Mouse (Mus musculus): ENCODE results near the gene Olfr1128.
"Not testable (repeated sequence)": the region's sequence is repeated elsewhere in the genome, so short reads cannot be mapped to it uniquely, and the experiment has no call there.

The Olfr1128 gene

GRCm38 (mm10) chr2:87545442-87545841 lies at the start of gene Olfr1128:
Gene Olfr1128, minus strand, starts transcription at chr2:87545542.
- DNase-seq (ENCODE audit: low spot score), result no peak

GRCm38 (mm10) chr2:87573602-87574001 lies 28.3 kb upstream of the Olfr1128 start, which contains the start of gene Olfr1129:
Gene Olfr1129, plus strand, starts transcription at chr2:87573902.
- DNase-seq (ENCODE audit: low spot score), result not testable (repeated sequence)

GRCm38 (mm10) chr2:87534826-87535225 lies 10.5 kb downstream of the Olfr1128 start:
- no peak for DNase-seq (ENCODE audit: low spot score)

DNA sequence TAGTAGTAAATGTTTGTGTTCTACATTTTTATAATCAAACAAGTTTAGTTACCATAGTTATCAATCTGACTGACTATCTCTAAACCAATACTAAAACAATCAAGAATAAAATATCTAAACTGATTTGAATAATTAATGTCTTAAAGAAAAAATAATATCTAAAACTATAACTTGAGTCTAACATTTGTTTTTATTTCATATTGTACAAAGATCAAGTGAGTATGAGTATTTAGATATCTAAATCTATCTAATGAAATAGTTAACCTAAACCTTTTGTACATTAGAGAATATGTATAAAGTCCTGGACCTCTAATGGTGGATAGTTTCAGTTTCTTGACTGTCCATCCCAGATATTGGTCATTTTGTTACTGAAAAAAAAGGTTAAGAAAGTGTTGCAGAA lies 13.8 kb downstream of the Olfr1128 start, which contains the start of gene Olfr153:
Gene Olfr153, plus strand, starts transcription at position 301 of the 400 bp plus-strand sequence.
- no peak for DNase-seq (ENCODE audit: low spot score)

DNA sequence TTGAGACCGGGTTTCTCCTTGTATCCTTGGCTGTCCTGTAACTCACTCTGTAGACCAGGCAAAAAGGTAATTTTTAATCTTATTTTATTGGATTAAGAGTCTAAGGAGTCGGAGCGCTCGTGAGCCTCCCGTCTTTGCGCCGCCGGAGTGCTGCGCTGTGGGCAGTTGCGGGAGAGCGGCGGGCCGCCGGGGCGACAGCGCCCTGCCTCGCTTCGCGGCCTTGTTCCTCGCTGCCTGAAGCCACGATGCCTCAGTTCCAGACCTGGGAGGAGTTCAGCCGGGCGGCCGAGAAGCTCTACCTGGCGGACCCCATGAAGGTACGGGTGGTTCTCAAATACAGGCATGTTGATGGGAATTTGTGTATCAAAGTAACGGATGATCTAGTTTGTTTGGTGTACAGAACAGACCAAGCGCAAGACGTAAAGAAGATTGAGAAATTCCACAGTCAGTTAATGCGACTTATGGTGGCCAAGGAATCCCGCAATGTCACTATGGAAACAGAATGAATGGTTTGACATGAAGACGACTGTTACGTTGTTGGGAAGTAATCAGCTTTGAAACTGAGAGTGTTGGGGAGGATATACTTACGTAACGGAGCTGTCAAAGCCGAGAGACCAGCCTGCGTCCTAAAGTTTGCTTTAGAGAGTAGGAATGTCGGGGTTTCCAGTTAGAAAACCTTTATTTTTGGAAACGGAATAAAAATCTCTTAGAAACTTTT lies 19.3 kb downstream of the Olfr1128 start:
- DNase-seq (ENCODE audit: low spot score), result peak; percentile 3

- DNase-seq (ENCODE audit: low spot score), result no peak
Observed at GRCm38 (mm10) chr2:87520651-87521050, 24.7 kb downstream of the Olfr1128 start.

DNA sequence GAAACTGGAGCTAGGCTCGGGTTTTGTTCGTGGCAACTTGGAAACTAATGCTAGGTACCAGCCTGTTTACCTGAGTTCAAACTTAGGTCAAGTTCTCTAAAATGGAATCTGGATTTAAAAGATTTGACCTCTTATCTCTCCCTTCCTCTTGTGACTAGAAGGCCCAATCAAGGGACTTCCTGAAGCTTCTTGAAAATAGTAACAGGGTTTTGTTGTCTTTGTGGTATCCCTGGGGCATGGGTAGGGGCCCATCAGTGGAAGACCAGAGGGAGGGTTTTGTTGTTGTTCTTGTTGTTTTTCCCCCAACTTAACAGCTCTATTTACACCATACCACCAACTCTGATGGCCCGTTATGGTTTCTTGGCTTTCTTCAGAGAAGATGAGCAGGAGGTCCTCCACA lies 28.8 kb downstream of the Olfr1128 start:
- no peak for DNase-seq (ENCODE audit: low spot score)

DNA sequence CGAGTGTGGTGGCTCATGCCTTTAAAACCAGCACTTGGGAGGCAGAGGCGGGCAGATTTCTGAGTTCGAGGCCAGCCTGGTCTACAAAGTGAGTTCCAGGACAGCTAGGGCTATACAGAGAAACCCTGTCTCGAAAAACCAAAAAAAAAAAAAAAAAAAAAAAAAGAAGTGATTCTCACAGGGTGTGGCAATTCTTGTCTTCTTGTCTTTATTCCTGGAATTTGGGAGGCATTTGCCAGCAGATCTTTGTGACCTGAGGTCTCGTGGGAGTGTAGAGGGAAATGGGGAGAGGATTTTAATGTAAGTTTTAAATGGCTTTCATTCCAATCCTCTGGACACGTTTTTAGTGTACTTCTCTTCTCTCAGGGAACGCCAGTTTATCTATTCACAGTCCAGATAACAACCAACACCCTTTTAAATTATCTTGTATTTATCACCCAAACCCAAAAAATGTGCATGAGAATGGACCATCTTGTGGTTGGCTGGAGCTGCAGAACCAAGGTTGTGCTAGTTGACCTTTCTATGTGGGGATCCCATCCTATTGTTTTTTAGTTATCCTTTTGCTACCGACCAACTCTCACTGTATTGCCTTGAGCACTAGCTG lies 29.8 kb downstream of the Olfr1128 start:
- no peak for DNase-seq (ENCODE audit: low spot score)

DNA sequence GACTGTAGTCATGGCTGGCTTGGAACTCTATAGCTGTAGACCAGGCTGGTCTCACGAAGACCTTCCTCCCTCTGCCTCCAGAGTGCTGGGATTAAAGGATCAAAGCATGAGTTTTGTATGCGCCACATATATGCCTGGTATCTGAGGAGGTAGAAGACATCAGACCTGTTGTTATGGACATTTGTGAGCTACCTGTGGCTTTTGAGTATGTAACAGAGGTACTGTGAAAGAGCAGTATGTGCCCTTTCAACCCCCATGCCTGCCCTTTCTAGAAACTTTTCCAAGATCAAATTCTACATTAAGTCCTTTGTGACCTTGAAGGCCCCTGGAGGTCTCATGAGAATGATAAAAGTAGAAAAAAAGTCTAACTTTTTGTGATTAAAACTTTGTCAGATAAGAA lies 30.3 kb downstream of the Olfr1128 start:
- DNase-seq (ENCODE audit: low spot score), result no peak

DNA sequence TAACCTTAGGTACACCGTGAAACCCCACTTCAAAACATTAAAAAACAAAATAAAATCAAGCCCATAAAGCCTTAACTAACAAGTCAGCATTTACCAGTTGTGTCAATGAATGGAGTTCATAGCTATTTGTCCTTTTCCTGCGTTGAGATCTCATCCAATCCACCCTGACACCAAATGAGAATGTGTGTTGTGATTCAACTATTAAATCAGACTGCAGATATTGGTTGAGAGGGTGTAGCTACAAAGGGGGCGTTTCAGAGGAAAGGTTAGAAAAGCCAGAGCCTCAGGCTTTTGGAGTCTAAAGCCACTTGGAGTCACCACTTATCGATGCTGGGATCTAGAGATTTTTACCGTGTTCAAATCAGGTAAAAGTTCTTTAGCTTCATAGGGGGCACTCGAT lies 39.1 kb downstream of the Olfr1128 start, which contains the start of gene Pramel6:
Gene Pramel6, plus strand, starts transcription at position 301 of the 400 bp plus-strand sequence.
- no peak for DNase-seq (ENCODE audit: low spot score)

DNA sequence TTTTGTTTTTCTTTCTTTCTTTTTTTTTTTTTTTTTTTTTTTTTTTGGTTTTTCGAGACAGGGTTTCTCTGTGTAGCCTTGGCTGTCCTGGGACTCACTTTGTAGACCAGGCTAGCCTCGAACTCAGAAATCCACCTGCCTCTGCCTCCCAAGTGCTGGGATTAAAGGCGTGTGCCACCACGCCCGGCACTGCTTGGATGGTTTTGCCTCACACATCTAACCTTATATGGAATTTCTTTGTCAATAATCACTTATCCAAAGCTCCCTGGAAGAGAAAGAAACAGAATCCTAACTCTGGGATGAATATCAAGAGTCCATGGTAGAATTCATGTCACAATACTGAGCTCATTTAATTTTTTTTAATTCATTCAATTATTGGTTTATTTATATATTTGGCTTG lies 48.3 kb downstream of the Olfr1128 start, which contains the start of gene Pramel7:
Gene Pramel7, minus strand, starts transcription at position 101 of the 400 bp plus-strand sequence.
- not testable (repeated sequence) for DNase-seq (ENCODE audit: low spot score)
